Mouse (Mus musculus): ENCODE results near the gene Spock1.

Spock1 gene

GRCm38 (mm10) chr13:57857016-57857415 lies 51.1 kb downstream of the Spock1 start:
- Histone ChIP-seq H3K27me3 (ENCODE audit: insufficient read depth, low read length) (peaks cover 11% of the 10 kb centered on the region), H3K9me3 (ENCODE audit: low read length) (no peaks in the 10 kb centered on the region), H3K4me3 (replicated peaks; ENCODE audit: low read length) (no peak overlapping the region), H3K36me3 (ENCODE audit: insufficient read depth, low read length) (no peaks in the 10 kb centered on the region), H3K4me1 (replicated peaks; ENCODE audit: low read depth, low read length) (peaks cover 8% of the 10 kb centered on the region)
- TF ChIP-seq NANOG (IDR thresholded peaks at IDR 0.05; ENCODE audit: borderline replicate concordance, low read length) = no peak
- no peak for TF ChIP-seq CTCF (conservative IDR thresholded peaks at IDR 0.05; ENCODE audit: low read length)
- no peak for TF ChIP-seq POU5F1 (IDR thresholded peaks at IDR 0.05; ENCODE audit: borderline replicate concordance, low read length)

DNA sequence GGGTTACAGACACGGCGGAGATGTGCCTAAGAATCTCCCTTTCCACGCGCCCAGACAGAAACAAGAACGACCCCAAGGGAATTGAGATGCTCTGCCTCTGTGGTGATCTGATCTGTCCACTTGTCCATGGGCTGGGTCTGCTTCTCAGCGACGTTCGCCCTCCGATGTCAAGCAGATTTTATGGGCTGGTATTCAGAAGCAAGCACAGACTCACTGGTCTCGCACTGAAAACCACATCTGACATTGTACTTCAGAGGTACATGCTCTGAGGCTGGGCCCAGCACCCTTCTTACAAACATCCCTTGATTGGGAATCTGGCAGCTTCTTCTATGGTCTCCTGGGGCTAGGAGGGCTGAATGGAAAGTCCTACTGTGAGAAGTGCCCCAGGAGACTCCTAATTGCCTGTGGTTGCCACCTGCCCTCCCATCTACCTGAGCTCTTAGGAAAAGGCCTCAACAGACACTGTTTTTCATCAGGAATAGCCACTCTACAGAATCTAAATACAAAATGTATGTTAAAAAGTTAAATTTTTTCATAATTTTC lies 51.8 kb downstream of the Spock1 start:
- peaks cover 8% of the 10 kb centered on the region for H3K4me1 ChIP-seq (replicated peaks; ENCODE audit: low read depth, low read length)
- H3K9me3 ChIP-seq (ENCODE audit: low read length) = no peaks in the 10 kb centered on the region
- H3K36me3 ChIP-seq (ENCODE audit: insufficient read depth, low read length) = no peaks in the 10 kb centered on the region
- TF ChIP-seq NANOG (IDR thresholded peaks at IDR 0.05; ENCODE audit: borderline replicate concordance, low read length) = no peak
- no peak overlapping the region for H3K4me3 ChIP-seq (replicated peaks; ENCODE audit: low read length)
- H3K27me3 ChIP-seq (ENCODE audit: insufficient read depth, low read length) = peaks cover 11% of the 10 kb centered on the region

- Histone ChIP-seq H3K4me1 (replicated peaks; ENCODE audit: low read depth, low read length) (peaks cover 8% of the 10 kb centered on the region), H3K36me3 (ENCODE audit: insufficient read depth, low read length) (no peaks in the 10 kb centered on the region), H3K4me3 (replicated peaks; ENCODE audit: low read length) (no peak overlapping the region), H3K9me3 (ENCODE audit: low read length) (no peaks in the 10 kb centered on the region), H3K27me3 (ENCODE audit: insufficient read depth, low read length) (peaks cover 11% of the 10 kb centered on the region)
- TF ChIP-seq CTCF (conservative IDR thresholded peaks at IDR 0.05; ENCODE audit: low read length) = no peak
- TF ChIP-seq NANOG (IDR thresholded peaks at IDR 0.05; ENCODE audit: borderline replicate concordance, low read length) = no peak
- TF ChIP-seq POU5F1 (IDR thresholded peaks at IDR 0.05; ENCODE audit: borderline replicate concordance, low read length) = no peak
Measured at GRCm38 (mm10) chr13:57855766-57856165, 52.4 kb downstream of the Spock1 start.

GRCm38 (mm10) chr13:57854416-57854815 lies 53.7 kb downstream of the Spock1 start:
- peaks cover 11% of the 10 kb centered on the region for H3K27me3 ChIP-seq (ENCODE audit: insufficient read depth, low read length)
- H3K9me3 ChIP-seq (ENCODE audit: low read length) = no peaks in the 10 kb centered on the region
- H3K36me3 ChIP-seq (ENCODE audit: insufficient read depth, low read length) = no peaks in the 10 kb centered on the region
- no peak overlapping the region for H3K4me3 ChIP-seq (replicated peaks; ENCODE audit: low read length)
- peaks cover 8% of the 10 kb centered on the region for H3K4me1 ChIP-seq (replicated peaks; ENCODE audit: low read depth, low read length)
- TF ChIP-seq NANOG (IDR thresholded peaks at IDR 0.05; ENCODE audit: borderline replicate concordance, low read length) (no peak), POU5F1 (IDR thresholded peaks at IDR 0.05; ENCODE audit: borderline replicate concordance, low read length) (no peak), CTCF (conservative IDR thresholded peaks at IDR 0.05; ENCODE audit: low read length) (no peak)

DNA sequence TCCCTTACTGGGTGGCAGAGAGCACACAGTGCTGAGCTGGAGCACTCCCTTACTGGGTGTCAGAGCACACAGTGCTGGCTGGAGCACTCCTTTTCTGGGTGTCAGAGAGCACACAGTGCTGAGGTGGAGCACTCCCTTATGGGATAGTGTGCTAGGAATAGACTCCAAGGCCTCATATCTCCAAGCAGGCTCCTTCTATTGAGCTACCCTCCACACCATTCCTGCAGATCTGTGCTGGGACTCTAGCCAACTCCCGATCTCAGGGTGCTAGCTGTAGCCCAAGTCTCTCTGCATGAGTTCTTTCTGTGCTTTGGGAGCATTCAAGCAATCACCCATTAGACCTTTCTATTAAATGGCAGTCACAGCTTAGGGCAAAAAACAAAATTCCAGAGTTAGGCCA lies 54.5 kb downstream of the Spock1 start:
- H3K4me1 ChIP-seq (replicated peaks; ENCODE audit: low read depth, low read length) = peaks cover 4% of the 10 kb centered on the region
- TF ChIP-seq NANOG (IDR thresholded peaks at IDR 0.05; ENCODE audit: borderline replicate concordance, low read length) = no peak
- no peak for TF ChIP-seq POU5F1 (IDR thresholded peaks at IDR 0.05; ENCODE audit: borderline replicate concordance, low read length)
- TF ChIP-seq CTCF (conservative IDR thresholded peaks at IDR 0.05; ENCODE audit: low read length) = no peak
- H3K27me3 ChIP-seq (ENCODE audit: insufficient read depth, low read length) = peaks cover 11% of the 10 kb centered on the region
- H3K9me3 ChIP-seq (ENCODE audit: low read length) = 0 out of 2 replicates have a peak, but pooled peaks cover 4% of the 10 kb centered on the region
- no peaks in the 10 kb centered on the region for H3K36me3 ChIP-seq (ENCODE audit: insufficient read depth, low read length)
- no peak overlapping the region for H3K4me3 ChIP-seq (replicated peaks; ENCODE audit: low read length)

DNA sequence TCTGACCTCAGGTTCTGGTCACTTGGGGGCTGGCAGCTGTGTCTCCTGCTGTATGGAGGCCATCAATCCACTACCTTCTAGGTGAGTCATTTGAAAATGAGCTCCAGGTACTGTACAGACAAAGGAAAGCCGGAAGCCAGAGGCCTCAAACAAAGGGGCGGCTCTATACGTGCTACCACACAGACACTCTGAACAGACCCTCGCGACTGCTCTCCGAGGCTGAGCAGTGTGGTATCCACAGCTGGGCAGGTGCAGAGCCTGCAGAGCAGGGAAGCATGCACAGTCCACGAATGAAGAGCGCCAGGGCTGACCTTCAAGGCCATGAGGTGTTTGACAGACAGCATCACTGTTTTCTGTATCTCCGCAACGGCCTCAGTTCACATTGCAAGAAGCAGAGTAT lies 55.0 kb downstream of the Spock1 start:
- Histone ChIP-seq H3K4me1 (replicated peaks; ENCODE audit: low read depth, low read length) (no peaks in the 10 kb centered on the region), H3K27me3 (ENCODE audit: insufficient read depth, low read length) (peaks cover 11% of the 10 kb centered on the region), H3K36me3 (ENCODE audit: insufficient read depth, low read length) (no peaks in the 10 kb centered on the region), H3K9me3 (ENCODE audit: low read length) (0 out of 2 replicates have a peak, but pooled peaks cover 4% of the 10 kb centered on the region), H3K4me3 (replicated peaks; ENCODE audit: low read length) (no peak overlapping the region)
- TF ChIP-seq NANOG (IDR thresholded peaks at IDR 0.05; ENCODE audit: borderline replicate concordance, low read length) (no peak), CTCF (conservative IDR thresholded peaks at IDR 0.05; ENCODE audit: low read length) (no peak), POU5F1 (IDR thresholded peaks at IDR 0.05; ENCODE audit: borderline replicate concordance, low read length) (no peak)

DNA sequence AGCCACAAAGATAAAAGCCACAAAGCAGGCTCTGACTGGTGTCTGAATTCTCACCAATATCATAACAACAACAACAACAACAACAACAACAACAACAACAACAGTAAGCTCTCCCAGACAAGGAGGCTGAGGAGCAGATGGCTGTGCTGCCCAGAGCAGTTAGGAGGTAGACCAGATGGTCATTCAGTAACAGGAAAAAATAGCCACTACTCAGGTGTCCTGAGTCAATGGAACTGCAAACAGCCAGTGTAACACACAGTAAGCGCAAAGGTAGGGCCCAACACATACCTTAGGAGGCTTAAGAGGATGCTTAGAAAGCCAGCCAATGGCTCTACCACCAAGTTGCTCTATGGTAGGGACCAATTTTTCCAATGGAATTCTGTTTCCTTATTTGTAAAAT lies 59.2 kb downstream of the Spock1 start:
- no peak overlapping the region for H3K4me3 ChIP-seq (replicated peaks; ENCODE audit: low read length)
- TF ChIP-seq CTCF (conservative IDR thresholded peaks at IDR 0.05; ENCODE audit: low read length) (no peak), NANOG (IDR thresholded peaks at IDR 0.05; ENCODE audit: borderline replicate concordance, low read length) (no peak), POU5F1 (IDR thresholded peaks at IDR 0.05; ENCODE audit: borderline replicate concordance, low read length) (no peak)
- H3K9me3 ChIP-seq (ENCODE audit: low read length) = 0 out of 2 replicates have a peak, but pooled peaks cover 4% of the 10 kb centered on the region
- peaks cover 9% of the 10 kb centered on the region for H3K27me3 ChIP-seq (ENCODE audit: insufficient read depth, low read length)
- H3K36me3 ChIP-seq (ENCODE audit: insufficient read depth, low read length) = no peaks in the 10 kb centered on the region
- H3K4me1 ChIP-seq (replicated peaks; ENCODE audit: low read depth, low read length) = no peaks in the 10 kb centered on the region

- Histone ChIP-seq H3K9me3 (ENCODE audit: low read length) (0 out of 2 replicates have a peak, but pooled peaks cover 4% of the 10 kb centered on the region), H3K4me1 (replicated peaks; ENCODE audit: low read depth, low read length) (no peaks in the 10 kb centered on the region), H3K27me3 (ENCODE audit: insufficient read depth, low read length) (peaks cover 2% of the 10 kb centered on the region; the same call in 1 of the 2 replicates), H3K36me3 (ENCODE audit: insufficient read depth, low read length) (no peaks in the 10 kb centered on the region), H3K4me3 (replicated peaks; ENCODE audit: low read length) (no peak overlapping the region)
- no peak for TF ChIP-seq NANOG (IDR thresholded peaks at IDR 0.05; ENCODE audit: borderline replicate concordance, low read length)
- no peak for TF ChIP-seq CTCF (conservative IDR thresholded peaks at IDR 0.05; ENCODE audit: low read length)
- no peak for TF ChIP-seq POU5F1 (IDR thresholded peaks at IDR 0.05; ENCODE audit: borderline replicate concordance, low read length)
Measured at GRCm38 (mm10) chr13:57847101-57847500, 61.0 kb downstream of the Spock1 start.

- TF ChIP-seq CTCF (conservative IDR thresholded peaks at IDR 0.05; ENCODE audit: low read length) (no peak), NANOG (IDR thresholded peaks at IDR 0.05; ENCODE audit: borderline replicate concordance, low read length) (no peak), POU5F1 (IDR thresholded peaks at IDR 0.05; ENCODE audit: borderline replicate concordance, low read length) (no peak)
- H3K4me3 ChIP-seq (replicated peaks; ENCODE audit: low read length) = no peak overlapping the region
- no peaks in the 10 kb centered on the region for H3K36me3 ChIP-seq (ENCODE audit: insufficient read depth, low read length)
- no peaks in the 10 kb centered on the region for H3K4me1 ChIP-seq (replicated peaks; ENCODE audit: low read depth, low read length)
- H3K9me3 ChIP-seq (ENCODE audit: low read length) = 0 out of 2 replicates have a peak, but pooled peaks cover 4% of the 10 kb centered on the region
- peaks cover 2% of the 10 kb centered on the region; the same call in 1 of the 2 replicates for H3K27me3 ChIP-seq (ENCODE audit: insufficient read depth, low read length)
Measured at GRCm38 (mm10) chr13:57846468-57846867, 61.7 kb downstream of the Spock1 start.
